Mouse (Mus musculus) embryonic facial prominence, embryonic 13.5 days (tissue): ENCODE results near the gene Mgarp. TPM values are rescaled to one million over a fixed set of nuclear protein-coding genes. Genes with fewer than 3 reads are reported as not detected.
A peak's percentile ranks its signal among the peaks of the same experiment; 100 is the strongest.
"Not testable (repeated sequence)": the region's sequence is repeated elsewhere in the genome, so short reads cannot be mapped to it uniquely, and the experiment has no call there.

Source experiments
- ATAC-seq: fragments of 200-750 bp; cut with Nextera tagmentation; 2 replicates; pipeline ENCODE4 v1.8.0; 2017; ENCODE audit warnings: low read depth; ENCODE audit not compliant: insufficient number of reproducible peaks, insufficient read depth, low FRiP score, low TSS enrichment
- H3K27ac ChIP-seq: fragments of 300-500 bp; sonication (generic); 2 replicates; pipeline ENCODE4 v1.5.1; 2015; ENCODE audit warnings: moderate library complexity, mild to moderate bottlenecking, inconsistent platforms
- H3K27me3 ChIP-seq: fragments of 300-500 bp; sonication (generic); 2 replicates; pipeline ENCODE4 v1.6.1; 2015; ENCODE audit warnings: mild to moderate bottlenecking, inconsistent platforms
- H3K36me3 ChIP-seq: fragments of 300-500 bp; sonication (generic); 2 replicates; pipeline ENCODE4 v1.6.1; 2015; ENCODE audit warnings: mild to moderate bottlenecking, inconsistent platforms
- H3K4me1 ChIP-seq: fragments of 300-500 bp; sonication (generic); 2 replicates; pipeline ENCODE4 v1.6.1; 2015; ENCODE audit warnings: inconsistent platforms
- H3K4me2 ChIP-seq: fragments of 300-500 bp; sonication (generic); 2 replicates; pipeline ENCODE4 v1.6.1; 2015; ENCODE audit warnings: moderate library complexity, mild to moderate bottlenecking, inconsistent platforms
- H3K4me3 ChIP-seq: fragments of 300-500 bp; sonication (generic); 2 replicates; pipeline ENCODE4 v1.5.1; 2015; ENCODE audit warnings: mild to moderate bottlenecking, inconsistent platforms
- H3K9ac ChIP-seq: fragments of 300-500 bp; sonication (generic); 2 replicates; pipeline ENCODE4 v1.6.1; 2015; ENCODE audit warnings: mild to moderate bottlenecking, inconsistent platforms
- H3K9me3 ChIP-seq: fragments of 300-500 bp; sonication (generic); 2 replicates; pipeline ENCODE4 v1.6.1; 2016; ENCODE audit warnings: inconsistent platforms
- WGBS: fragments of 180-500 bp; shearing (Covaris S2); methylation state at CpG from one replicate; pipeline ENCODE4 v1.1.7; 2015; ENCODE audit warnings: mixed read lengths; 5-methylcytosine and 5-hydroxymethylcytosine counted together
- polyA plus RNA-seq: library from polyadenylated mRNA; unstranded; fragments of >200 nt; fragmentation: Nextera tagmentation; extraction: Ambion mirVana; gene quantifications from 2 replicates; pipeline ENCODE4 v1.2.1, GENCODE M21; 2015

The Mgarp gene
- polyA plus RNA-seq, 1 experiment from 2014 or later: 7.0 TPM

- peak within 1 kb of the TSS; percentile 80 for H3K4me2 ChIP-seq
- peak within 1 kb of the TSS; percentile 99 for H3K9ac ChIP-seq
- no peaks in the 10 kb centered on the region for H3K36me3 ChIP-seq
- peaks cover 21% of the 10 kb centered on the region for H3K4me1 ChIP-seq
- no peaks in the 10 kb centered on the region for H3K9me3 ChIP-seq
- no peaks in the 10 kb centered on the region for H3K27me3 ChIP-seq
- peak within 1 kb of the TSS; percentile 95 for H3K27ac ChIP-seq
- peak; percentile 89 for ATAC-seq
- WGBS: 4% methylated on average over 43 of the region's 43 CpGs
- peak within 1 kb of the TSS; percentile 97 for H3K4me3 ChIP-seq
Observed at GRCm38 (mm10) chr3:51415098-51416072, 18.8 kb upstream of the Mgarp start, which contains the start of gene Naa15. TSS of gene Naa15 (plus strand) at chr3:51415148.

- no peak for ATAC-seq
- Histone ChIP-seq H3K4me3 (no peak overlapping the region), H3K9me3 (no peaks in the 10 kb centered on the region), H3K27ac (no peak overlapping the region), H3K9ac (no peak overlapping the region), H3K4me2 (no peak overlapping the region), H3K27me3 (no peaks in the 10 kb centered on the region), H3K36me3 (no peaks in the 10 kb centered on the region), H3K4me1 (peaks cover 20% of the 10 kb centered on the region)
- WGBS: 83% methylated on average over 1 of the region's 1 CpGs
Observed at GRCm38 (mm10) chr3:51413276-51413675, 16.7 kb upstream of the Mgarp start.

GRCm38 (mm10) chr3:51412457-51412856 lies 15.9 kb upstream of the Mgarp start:
- ATAC-seq: no peak

GRCm38 (mm10) chr3:51408561-51409183 lies 12.1 kb upstream of the Mgarp start, which contains the start of gene Ndufc1:
TSS of gene Ndufc1 (minus strand) at chr3:51408988.
- Histone ChIP-seq H3K27me3 (no peaks in the 10 kb centered on the region), H3K9ac (peak within 1 kb of the TSS; percentile 94), H3K36me3 (peaks cover 26% of the 10 kb centered on the region), H3K4me1 (peaks cover 14% of the 10 kb centered on the region), H3K4me2 (peak within 1 kb of the TSS; percentile 62), H3K27ac (peak within 1 kb of the TSS; percentile 97), H3K4me3 (peak within 1 kb of the TSS; percentile 85), H3K9me3 (no peaks in the 10 kb centered on the region)
- WGBS: under 1% methylated on average over 40 of the region's 40 CpGs
- peak; percentile 89 for ATAC-seq

More at GRCm38 (mm10) chr3:51412457-51412856, 15.9 kb upstream of the Mgarp start:
- H3K9me3 ChIP-seq: no peaks in the 10 kb centered on the region
- no peak overlapping the region for H3K9ac ChIP-seq
- 86% methylated on average over 7 of the region's 7 CpGs for WGBS
- peaks cover 20% of the 10 kb centered on the region for H3K4me1 ChIP-seq
- no peak overlapping the region for H3K27ac ChIP-seq
- no peak overlapping the region for H3K4me2 ChIP-seq
- no peaks in the 10 kb centered on the region for H3K27me3 ChIP-seq
- H3K4me3 ChIP-seq: no peak overlapping the region
- no peaks in the 10 kb centered on the region for H3K36me3 ChIP-seq

GRCm38 (mm10) chr3:51407870-51408560 lies 11.5 kb upstream of the Mgarp start:
- H3K27ac ChIP-seq: peak overlapping the region; percentile 97
- peak overlapping the region; percentile 94 for H3K9ac ChIP-seq
- peaks cover 32% of the 10 kb centered on the region for H3K36me3 ChIP-seq
- peak overlapping the region; percentile 85 for H3K4me3 ChIP-seq
- no peak for ATAC-seq
- no peaks in the 10 kb centered on the region for H3K9me3 ChIP-seq
- peak overlapping the region; percentile 62 for H3K4me2 ChIP-seq
- no peaks in the 10 kb centered on the region for H3K27me3 ChIP-seq
- WGBS: 22% methylated on average over 20 of the region's 20 CpGs
- peaks cover 14% of the 10 kb centered on the region for H3K4me1 ChIP-seq

- Histone ChIP-seq H3K36me3 (peaks cover 38% of the 10 kb centered on the region), H3K9ac (no peak overlapping the region), H3K4me1 (peaks cover 15% of the 10 kb centered on the region), H3K9me3 (no peaks in the 10 kb centered on the region), H3K27me3 (peaks cover 2% of the 10 kb centered on the region; the same call in 1 of the 2 replicates), H3K27ac (no peak overlapping the region), H3K4me3 (no peak overlapping the region), H3K4me2 (no peak overlapping the region)
- 90% methylated on average over 12 of the region's 12 CpGs for WGBS
- no peak for ATAC-seq
Observed at GRCm38 (mm10) chr3:51402628-51403027, 6.1 kb upstream of the Mgarp start.

- not testable (repeated sequence) for H3K9ac ChIP-seq, ATAC-seq, H3K4me2 ChIP-seq, H3K9me3 ChIP-seq, H3K27ac ChIP-seq, H3K27me3 ChIP-seq, H3K4me3 ChIP-seq
- Histone ChIP-seq H3K4me1 (peaks cover 13% of the 10 kb centered on the region; the same call in 1 of the 2 replicates), H3K36me3 (peaks cover 37% of the 10 kb centered on the region)
- WGBS: 68% methylated on average over 4 of the region's 4 CpGs
Observed at GRCm38 (mm10) chr3:51402054-51402453, 5.5 kb upstream of the Mgarp start.

- WGBS: 79% methylated on average over 10 of the region's 10 CpGs
- no peak for ATAC-seq
- no peak overlapping the region for H3K9ac ChIP-seq
- H3K4me1 ChIP-seq: peaks cover 16% of the 10 kb centered on the region; the same call in 1 of the 2 replicates
- H3K4me3 ChIP-seq: no peak overlapping the region
- H3K27me3 ChIP-seq: peaks cover 18% of the 10 kb centered on the region
- peaks cover 27% of the 10 kb centered on the region for H3K36me3 ChIP-seq
- H3K27ac ChIP-seq: no peak overlapping the region
- H3K9me3 ChIP-seq: no peaks in the 10 kb centered on the region
- no peak overlapping the region for H3K4me2 ChIP-seq
Observed at GRCm38 (mm10) chr3:51400682-51401081, 4.1 kb upstream of the Mgarp start.

- Histone ChIP-seq H3K36me3 (peaks cover 20% of the 10 kb centered on the region), H3K27me3 (peaks cover 23% of the 10 kb centered on the region), H3K9ac (no peak overlapping the region), H3K4me3 (no peak overlapping the region), H3K9me3 (no peaks in the 10 kb centered on the region), H3K4me1 (peaks cover 18% of the 10 kb centered on the region; the same call in 1 of the 2 replicates), H3K4me2 (no peak overlapping the region), H3K27ac (no peak overlapping the region)
- 53% methylated on average over 4 of the region's 4 CpGs for WGBS
- no peak for ATAC-seq
Observed at GRCm38 (mm10) chr3:51399531-51399930, 3.0 kb upstream of the Mgarp start.

- no peaks in the 10 kb centered on the region for H3K9me3 ChIP-seq
- peaks cover 12% of the 10 kb centered on the region for H3K36me3 ChIP-seq
- no peak for ATAC-seq
- no peak overlapping the region for H3K4me2 ChIP-seq
- no peak overlapping the region for H3K27ac ChIP-seq
- no peak overlapping the region for H3K9ac ChIP-seq
- H3K27me3 ChIP-seq: peaks cover 23% of the 10 kb centered on the region
- 11% methylated on average over 3 of the region's 3 CpGs for WGBS
- H3K4me1 ChIP-seq: peaks cover 18% of the 10 kb centered on the region; the same call in 1 of the 2 replicates
- H3K4me3 ChIP-seq: no peak overlapping the region
Observed at GRCm38 (mm10) chr3:51398667-51399066, 2.1 kb upstream of the Mgarp start.

GRCm38 (mm10) chr3:51397700-51398299 lies 1.3 kb upstream of the Mgarp start:
- H3K27ac ChIP-seq: no peak overlapping the region
- H3K4me1 ChIP-seq: peaks cover 18% of the 10 kb centered on the region; the same call in 1 of the 2 replicates
- peaks cover 23% of the 10 kb centered on the region for H3K27me3 ChIP-seq
- H3K4me2 ChIP-seq: no peak overlapping the region
- peaks cover 3% of the 10 kb centered on the region for H3K36me3 ChIP-seq
- H3K4me3 ChIP-seq: no peak overlapping the region
- H3K9me3 ChIP-seq: no peaks in the 10 kb centered on the region
- no peak overlapping the region for H3K9ac ChIP-seq
- 46% methylated on average over 15 of the region's 15 CpGs for WGBS
- no peak for ATAC-seq
